In genomic region chr17:34247047-34247446, GRCm38 (mm10) we compare ENCODE assay signal across 1 mouse cellular context.
A peak's percentile ranks its signal among the peaks of the same experiment; 100 is the strongest.
TF ChIP-seq lines count a peak whose summit lies in the region.

No protein-coding gene starts in this region.

TF ChIP-seq in CH12.LX, 34 proteins besides CTCF, POLR2A, EP300 and RAD21:
- TF ChIP-seq SMC3 (IDR thresholded peaks at IDR 0.05; ENCODE audit: low read depth, low read length) = peak; percentile 51
- no peak for TF ChIP-seq JUND (conservative IDR thresholded peaks at IDR 0.05; ENCODE audit: low read depth, low read length)
TF ChIP-seq in CH12.LX: peak in this region for 1.
